Mouse (Mus musculus) forebrain, embryonic 14.5 days (tissue): ENCODE measurements around the gene Fads2. TPM values are rescaled to one million over a fixed set of nuclear protein-coding genes. Genes with fewer than 3 reads are reported as not detected.

Experiments used
- ATAC-seq: fragments of 200-750 bp; cut with Nextera tagmentation; 2 replicates; pipeline ENCODE4 v1.8.0; 2017; ENCODE audit warnings: mild to moderate bottlenecking, moderate library complexity
- DNase-seq: peaks from one replicate; pipeline ENCODE4 v3.0.0-alpha.2; 2015; ENCODE audit warnings: low spot score
- H3K27ac ChIP-seq: fragments of 300-500 bp; sonication (generic); 2 replicates; pipeline ENCODE4 v1.5.1; 2014; ENCODE audit warnings: low read depth, mild to moderate bottlenecking, control low read depth, low read length, moderate library complexity
- H3K27me3 ChIP-seq: fragments of 300-500 bp; sonication (generic); replicated peaks from 2 replicates; pipeline ENCODE4 v1.6.1; 2014; ENCODE audit warnings: low read length, control low read depth, mixed read lengths; ENCODE audit not compliant: control insufficient read depth, insufficient read depth
- H3K36me3 ChIP-seq: fragments of 300-500 bp; sonication (generic); 2 replicates; pipeline ENCODE4 v1.6.1; 2014; ENCODE audit warnings: low read length, control low read depth; ENCODE audit not compliant: control insufficient read depth, insufficient read depth
- H3K4me1 ChIP-seq: fragments of 300-500 bp; sonication (generic); 2 replicates; pipeline ENCODE4 v1.6.1; 2014; ENCODE audit warnings: antibody characterized with exemption, low read length, control low read depth; ENCODE audit not compliant: control insufficient read depth, insufficient read depth
- H3K4me2 ChIP-seq: fragments of 300-500 bp; sonication (generic); 2 replicates; pipeline ENCODE4 v1.6.1; 2014; ENCODE audit warnings: mild to moderate bottlenecking, control low read depth, low read length
- H3K4me3 ChIP-seq: fragments of 300-500 bp; sonication (generic); 2 replicates; pipeline ENCODE4 v1.5.1; 2014; ENCODE audit warnings: low read depth, low read length, control low read depth
- H3K9ac ChIP-seq: fragments of 300-500 bp; sonication (generic); 2 replicates; pipeline ENCODE4 v1.6.1; 2014; ENCODE audit warnings: mild to moderate bottlenecking, low read length, control low read depth, moderate library complexity
- H3K9me3 ChIP-seq: fragments of 300-500 bp; sonication (generic); replicated peaks from 2 replicates; pipeline ENCODE4 v1.6.1; 2016; ENCODE audit warnings: low read length, control low read depth, mixed read lengths; ENCODE audit not compliant: control insufficient read depth
- WGBS: fragments of 180-500 bp; shearing (Covaris S2); extraction: QIAGEN DNeasy Blood & Tissue Kit; methylation state at CpG from one replicate; pipeline ENCODE4 v1.1.7; 2014; 5-methylcytosine and 5-hydroxymethylcytosine counted together
- polyA plus RNA-seq: library from polyadenylated mRNA; unstranded; fragments of >200 nt; fragmentation: Nextera tagmentation; extraction: Ambion mirVana; gene quantifications from 2 replicates; pipeline ENCODE4 v1.2.1, GENCODE M21; 2014

Fads2 gene
- polyA plus RNA-seq, 1 experiment from 2014 or later, result 71.1 TPM

DNA sequence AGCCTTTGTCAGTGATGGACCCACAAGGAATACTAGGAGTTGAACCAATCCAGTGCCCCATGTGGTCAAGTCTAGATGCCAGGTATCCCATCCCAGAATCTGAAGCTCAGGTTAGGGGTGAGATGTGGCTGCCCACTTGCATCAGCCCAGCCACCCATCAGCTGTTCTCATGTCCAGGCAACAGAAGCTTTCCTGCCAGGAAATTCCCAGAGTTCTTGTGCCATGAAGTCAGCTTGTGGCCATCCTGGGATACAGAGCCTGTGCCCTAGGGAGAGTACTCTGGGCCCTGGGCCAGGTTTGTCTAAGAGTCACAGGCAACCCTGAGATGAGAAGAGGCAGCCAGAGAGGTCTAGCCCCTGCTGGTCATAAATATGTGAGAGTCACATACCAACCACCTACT, 57.9 kb downstream of the Fads2 start:
- no peak for DNase-seq
- Histone ChIP-seq H3K27me3 (no peaks in the 10 kb centered on the region), H3K9me3 (no peaks in the 10 kb centered on the region), H3K9ac (no peak overlapping the region), H3K27ac (no peak overlapping the region), H3K4me2 (no peak overlapping the region), H3K4me1 (peaks cover 7% of the 10 kb centered on the region; the same call in 1 of the 2 replicates), H3K4me3 (no peak overlapping the region), H3K36me3 (no peaks in the 10 kb centered on the region)
- no peak for ATAC-seq

DNA sequence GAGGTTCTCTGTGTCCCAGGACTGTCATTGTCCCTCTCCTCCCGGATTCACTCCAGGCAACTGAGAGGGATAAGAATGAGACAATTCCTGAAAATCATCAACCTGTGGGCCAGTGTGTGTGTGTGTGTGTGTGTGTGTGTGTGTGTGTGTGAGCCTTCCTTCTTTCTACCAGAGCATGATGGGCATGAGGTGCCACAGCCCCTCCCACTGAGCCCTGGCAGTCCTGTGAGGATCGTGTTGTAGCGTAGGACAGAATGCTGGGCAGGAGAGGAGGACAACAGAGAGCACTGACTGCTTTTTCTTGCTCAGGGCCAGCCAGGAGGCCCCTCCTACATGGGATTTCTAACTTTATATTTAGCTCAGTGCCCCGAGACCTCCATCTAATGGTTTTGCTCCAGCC, 58.7 kb downstream of the Fads2 start:
- H3K4me3 ChIP-seq, result peak overlapping the region; percentile 66; the same call in 1 of the 2 replicates
- no peak for ATAC-seq

GRCm38 (mm10) chr19:10042232-10042631, 59.3 kb downstream of the Fads2 start:
- Histone ChIP-seq H3K4me3 (peak overlapping the region; percentile 66), H3K9me3 (no peaks in the 10 kb centered on the region), H3K36me3 (no peaks in the 10 kb centered on the region), H3K27ac (no peak overlapping the region), H3K4me2 (peak overlapping the region; percentile 97), H3K4me1 (peaks cover 7% of the 10 kb centered on the region; the same call in 1 of the 2 replicates), H3K9ac (peak overlapping the region; percentile 76), H3K27me3 (no peaks in the 10 kb centered on the region)
- DNase-seq (no peak), ATAC-seq (no peak; the same call in 1 of the 2 replicates)
- 60% methylated on average over 6 of the region's 6 CpGs for WGBS

More for the DNA sequence above, 58.7 kb downstream of the Fads2 start:
- peak overlapping the region; percentile 97 for H3K4me2 ChIP-seq
- peaks cover 7% of the 10 kb centered on the region; the same call in 1 of the 2 replicates for H3K4me1 ChIP-seq
- H3K36me3 ChIP-seq, result no peaks in the 10 kb centered on the region
- no peak overlapping the region for H3K27ac ChIP-seq
- no peaks in the 10 kb centered on the region for H3K27me3 ChIP-seq
- DNase-seq, result no peak
- H3K9ac ChIP-seq, result no peak overlapping the region
- 82% methylated on average over 4 of the region's 4 CpGs for WGBS
- H3K9me3 ChIP-seq, result no peaks in the 10 kb centered on the region

- Histone ChIP-seq H3K36me3 (no peaks in the 10 kb centered on the region), H3K27ac (no peak within 1 kb of the TSS), H3K9ac (peak within 1 kb of the TSS; percentile 76), H3K4me2 (peak within 1 kb of the TSS; percentile 97), H3K9me3 (no peaks in the 10 kb centered on the region), H3K4me1 (peaks cover 7% of the 10 kb centered on the region; the same call in 1 of the 2 replicates), H3K4me3 (peak within 1 kb of the TSS; percentile 66), H3K27me3 (no peaks in the 10 kb centered on the region)
- peak; percentile 69 for DNase-seq
- WGBS, result under 1% methylated on average over 62 of the region's 69 CpGs
- peak; percentile 90 for ATAC-seq
Measured at GRCm38 (mm10) chr19:10041388-10042148, 60.0 kb downstream of the Fads2 start, which contains the start of gene Fads3. TSS of gene Fads3 (plus strand) at chr19:10041569.

- DNase-seq (no peak), ATAC-seq (peak; percentile 63)
- no peak overlapping the region for H3K27ac ChIP-seq
- peaks cover 7% of the 10 kb centered on the region; the same call in 1 of the 2 replicates for H3K4me1 ChIP-seq
- peak overlapping the region; percentile 66 for H3K4me3 ChIP-seq
- H3K9ac ChIP-seq, result peak overlapping the region; percentile 76
- no peaks in the 10 kb centered on the region for H3K36me3 ChIP-seq
- peak overlapping the region; percentile 97 for H3K4me2 ChIP-seq
- no peaks in the 10 kb centered on the region for H3K9me3 ChIP-seq
- WGBS, result 8% methylated on average over 20 of the region's 20 CpGs
- H3K27me3 ChIP-seq, result no peaks in the 10 kb centered on the region
Measured at GRCm38 (mm10) chr19:10040866-10041387, 60.6 kb downstream of the Fads2 start.

GRCm38 (mm10) chr19:10039615-10040014, 61.9 kb downstream of the Fads2 start:
- Histone ChIP-seq H3K36me3 (no peaks in the 10 kb centered on the region), H3K9me3 (no peaks in the 10 kb centered on the region), H3K4me2 (no peak overlapping the region), H3K9ac (no peak overlapping the region), H3K4me1 (peaks cover 7% of the 10 kb centered on the region; the same call in 1 of the 2 replicates), H3K4me3 (no peak overlapping the region), H3K27me3 (no peaks in the 10 kb centered on the region), H3K27ac (no peak overlapping the region)
- DNase-seq (no peak), ATAC-seq (no peak)
- WGBS, result 79% methylated on average over 2 of the region's 2 CpGs

GRCm38 (mm10) chr19:10038910-10039309, 62.6 kb downstream of the Fads2 start:
- WGBS, result 2% methylated on average over 3 of the region's 3 CpGs
- Histone ChIP-seq H3K4me1 (peaks cover 7% of the 10 kb centered on the region; the same call in 1 of the 2 replicates), H3K4me3 (no peak overlapping the region), H3K9ac (no peak overlapping the region), H3K4me2 (no peak overlapping the region), H3K9me3 (no peaks in the 10 kb centered on the region), H3K27me3 (no peaks in the 10 kb centered on the region), H3K36me3 (no peaks in the 10 kb centered on the region), H3K27ac (no peak overlapping the region)
- DNase-seq (peak; percentile 51), ATAC-seq (no peak)

DNA sequence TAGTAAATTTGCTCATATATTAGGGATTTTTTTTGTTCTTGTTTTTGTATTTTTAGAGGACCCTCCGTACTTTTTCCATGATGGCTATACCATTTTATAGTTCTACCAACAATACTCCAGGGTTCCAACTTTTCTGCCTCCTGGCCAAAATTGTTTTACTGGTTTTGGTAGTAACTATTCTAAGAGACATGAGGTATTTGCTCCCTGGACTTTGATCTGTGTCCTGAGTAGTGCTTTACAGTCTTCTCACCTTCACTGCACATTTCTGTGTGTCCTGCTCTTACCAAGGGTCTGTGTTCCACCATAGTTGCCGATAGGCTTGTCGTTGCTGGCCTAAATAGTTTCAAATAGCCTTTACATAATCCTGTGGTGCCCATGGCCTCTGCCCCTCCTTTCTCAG, 63.2 kb downstream of the Fads2 start:
- H3K9me3 ChIP-seq, result no peaks in the 10 kb centered on the region
- H3K4me3 ChIP-seq, result no peak overlapping the region
- H3K27ac ChIP-seq, result no peak overlapping the region; the same call in 1 of the 2 replicates
- no peak overlapping the region for H3K4me2 ChIP-seq
- no peak overlapping the region for H3K9ac ChIP-seq
- 85% methylated on average over 3 of the region's 3 CpGs for WGBS
- H3K36me3 ChIP-seq, result no peaks in the 10 kb centered on the region
- no peak for DNase-seq
- H3K4me1 ChIP-seq, result peaks cover 7% of the 10 kb centered on the region; the same call in 1 of the 2 replicates
- no peaks in the 10 kb centered on the region for H3K27me3 ChIP-seq
- ATAC-seq, result no peak

GRCm38 (mm10) chr19:10037534-10037933, 64.0 kb downstream of the Fads2 start:
- WGBS, result 66% methylated on average over 2 of the region's 2 CpGs
- no peak overlapping the region for H3K4me2 ChIP-seq
- peaks cover 7% of the 10 kb centered on the region; the same call in 1 of the 2 replicates for H3K4me1 ChIP-seq
- H3K36me3 ChIP-seq, result no peaks in the 10 kb centered on the region
- H3K4me3 ChIP-seq, result no peak overlapping the region
- no peak for ATAC-seq
- no peak overlapping the region for H3K27ac ChIP-seq
- no peaks in the 10 kb centered on the region for H3K27me3 ChIP-seq
- DNase-seq, result no peak
- H3K9ac ChIP-seq, result no peak overlapping the region
- no peaks in the 10 kb centered on the region for H3K9me3 ChIP-seq
